Mouse (Mus musculus): ENCODE data around the gene Gm20425. TPM values are rescaled to one million over a fixed set of nuclear protein-coding genes. Genes with fewer than 3 reads are reported as not detected.

Gm20425 gene
- polyA plus RNA-seq, 1 experiment from 2014 or later: 57.4 TPM

- Histone ChIP-seq H3K36me3 (ENCODE audit: inconsistent target) (no peaks in the 10 kb centered on the region), H3K4me3 (ENCODE audit: inconsistent target) (no peak overlapping the region), H3K27ac (no peak overlapping the region), H3K79me2 (ENCODE audit: inconsistent target) (no peaks in the 10 kb centered on the region)
- WGBS (ENCODE audit: missing documents): 78% methylated on average over 2 of the region's 2 CpGs
These were observed 75.5 kb downstream of the Gm20425 start for GRCm38 (mm10) chr9:103154568-103154967.

- 94% methylated on average over 5 of the region's 5 CpGs for WGBS (ENCODE audit: missing documents)
These were observed 76.8 kb downstream of the Gm20425 start for GRCm38 (mm10) chr9:103153286-103153685.

GRCm38 (mm10) chr9:103149074-103149799, 80.9 kb downstream of the Gm20425 start:
- no peaks in the 10 kb centered on the region for H3K79me2 ChIP-seq (ENCODE audit: inconsistent target)
- no peak overlapping the region for H3K27ac ChIP-seq
- no peaks in the 10 kb centered on the region for H3K36me3 ChIP-seq (ENCODE audit: inconsistent target)
- 24% methylated on average over 12 of the region's 12 CpGs for WGBS (ENCODE audit: missing documents)
- H3K4me3 ChIP-seq (ENCODE audit: inconsistent target): no peak overlapping the region

More at GRCm38 (mm10) chr9:103153286-103153685, 76.8 kb downstream of the Gm20425 start:
- H3K79me2 ChIP-seq (ENCODE audit: inconsistent target): no peaks in the 10 kb centered on the region
- no peak overlapping the region for H3K27ac ChIP-seq
- H3K36me3 ChIP-seq (ENCODE audit: inconsistent target): no peaks in the 10 kb centered on the region
- no peak overlapping the region for H3K4me3 ChIP-seq (ENCODE audit: inconsistent target)

GRCm38 (mm10) chr9:103147103-103147502, 83.0 kb downstream of the Gm20425 start:
- 80% methylated on average over 13 of the region's 13 CpGs for WGBS (ENCODE audit: missing documents)
- Histone ChIP-seq H3K27ac (no peak overlapping the region), H3K79me2 (ENCODE audit: inconsistent target) (no peaks in the 10 kb centered on the region), H3K36me3 (ENCODE audit: inconsistent target) (no peaks in the 10 kb centered on the region), H3K4me3 (ENCODE audit: inconsistent target) (no peak overlapping the region)

- WGBS (ENCODE audit: missing documents): 11% methylated on average over 9 of the region's 9 CpGs
- Histone ChIP-seq H3K79me2 (ENCODE audit: inconsistent target) (no peaks in the 10 kb centered on the region), H3K4me3 (ENCODE audit: inconsistent target) (no peak overlapping the region), H3K36me3 (ENCODE audit: inconsistent target) (no peaks in the 10 kb centered on the region), H3K27ac (no peak overlapping the region)
These were observed 83.4 kb downstream of the Gm20425 start for GRCm38 (mm10) chr9:103146703-103147102.

GRCm38 (mm10) chr9:103146257-103146656, 83.8 kb downstream of the Gm20425 start:
- H3K4me3 ChIP-seq (ENCODE audit: inconsistent target): no peak overlapping the region
- H3K36me3 ChIP-seq (ENCODE audit: inconsistent target): no peaks in the 10 kb centered on the region
- WGBS (ENCODE audit: missing documents): 88% methylated on average over 10 of the region's 10 CpGs
- H3K27ac ChIP-seq: no peak overlapping the region
- H3K79me2 ChIP-seq (ENCODE audit: inconsistent target): no peaks in the 10 kb centered on the region

GRCm38 (mm10) chr9:103145351-103145750, 84.8 kb downstream of the Gm20425 start:
- Histone ChIP-seq H3K27ac (no peak overlapping the region), H3K4me3 (ENCODE audit: inconsistent target) (no peak overlapping the region), H3K36me3 (ENCODE audit: inconsistent target) (no peaks in the 10 kb centered on the region), H3K79me2 (ENCODE audit: inconsistent target) (no peaks in the 10 kb centered on the region)
- 95% methylated on average over 5 of the region's 5 CpGs for WGBS (ENCODE audit: missing documents)

GRCm38 (mm10) chr9:103143881-103144280, 86.2 kb downstream of the Gm20425 start:
- no peaks in the 10 kb centered on the region for H3K79me2 ChIP-seq (ENCODE audit: inconsistent target)
- WGBS (ENCODE audit: missing documents): 87% methylated on average over 4 of the region's 4 CpGs
- H3K27ac ChIP-seq: no peak overlapping the region
- no peak overlapping the region for H3K4me3 ChIP-seq (ENCODE audit: inconsistent target)
- no peaks in the 10 kb centered on the region for H3K36me3 ChIP-seq (ENCODE audit: inconsistent target)

- no peaks in the 10 kb centered on the region for H3K36me3 ChIP-seq (ENCODE audit: inconsistent target)
These were observed 88.8 kb downstream of the Gm20425 start for GRCm38 (mm10) chr9:103141266-103141665.

GRCm38 (mm10) chr9:103140384-103140783, 89.7 kb downstream of the Gm20425 start:
- Histone ChIP-seq H3K27ac (no peak overlapping the region), H3K79me2 (ENCODE audit: inconsistent target) (no peaks in the 10 kb centered on the region), H3K4me3 (ENCODE audit: inconsistent target) (no peak overlapping the region), H3K36me3 (ENCODE audit: inconsistent target) (no peaks in the 10 kb centered on the region)
- 96% methylated on average over 6 of the region's 6 CpGs for WGBS (ENCODE audit: missing documents)

More at GRCm38 (mm10) chr9:103141266-103141665, 88.8 kb downstream of the Gm20425 start:
- WGBS (ENCODE audit: missing documents): 96% methylated on average over 7 of the region's 7 CpGs
- Histone ChIP-seq H3K4me3 (ENCODE audit: inconsistent target) (no peak overlapping the region), H3K27ac (no peak overlapping the region), H3K79me2 (ENCODE audit: inconsistent target) (no peaks in the 10 kb centered on the region)

Other genes starting within 250 kb of the Gm20425 start
- gene Slco2a1, start 241.6 kb downstream of the Gm20425 start, polyA plus RNA-seq (2018): not detected in 3 replicates
- 1.6 to 3.2 TPM (median 1.8 TPM) in 3 replicates for gene Rab6b, start 118.5 kb downstream of the Gm20425 start, polyA plus RNA-seq (2018)
- 17.1 to 39.7 TPM (median 24.4 TPM) in 3 replicates for gene Srprb, start 28.2 kb downstream of the Gm20425 start, polyA plus RNA-seq (2018)
- gene Trf, start 137 bp upstream of the Gm20425 start, polyA plus RNA-seq (2018): 935 to 1,198 TPM (median 1,010 TPM) in 3 replicates
- gene 1300017J02Rik, start 74.8 kb upstream of the Gm20425 start, polyA plus RNA-seq (2018): not detected in 3 replicates
- 16.2 to 48.0 TPM (median 21.8 TPM) in 3 replicates for gene Topbp1, start 74.9 kb upstream of the Gm20425 start, polyA plus RNA-seq (2018)
- gene Cdv3, start 135.5 kb upstream of the Gm20425 start, polyA plus RNA-seq (2018): 64.7 to 124 TPM (median 103 TPM) in 3 replicates